Mouse (Mus musculus) fibroblast of lung, adult 2 months (primary cell): ENCODE results near the gene Rpusd2.
A peak's percentile ranks its signal among the peaks of the same experiment; 100 is the strongest.

Experiments
- DNase-seq: peaks from one replicate; pipeline ENCODE4 v3.0.0-alpha.2; 2011; ENCODE audit warnings: low read depth

Gene Rpusd2

GRCm38 (mm10) chr2:119032191-119032590 lies 2.4 kb upstream of the Rpusd2 start:
- no peak for DNase-seq

GRCm38 (mm10) chr2:119035397-119035745 lies 781 bp downstream of the Rpusd2 start:
- DNase-seq: no peak

GRCm38 (mm10) chr2:119040882-119041281 lies 6.3 kb downstream of the Rpusd2 start:
- DNase-seq: no peak

GRCm38 (mm10) chr2:119045163-119045562 lies 10.6 kb downstream of the Rpusd2 start:
- DNase-seq: no peak

GRCm38 (mm10) chr2:119046649-119047611 lies 12.3 kb downstream of the Rpusd2 start, which contains the start of gene Knl1:
Knl1 (plus strand) TSS chr2:119047119.
- peak; percentile 87 for DNase-seq

- DNase-seq: no peak
Observed at GRCm38 (mm10) chr2:119047849-119048248, 13.3 kb downstream of the Rpusd2 start.

GRCm38 (mm10) chr2:119050132-119050650 lies 15.6 kb downstream of the Rpusd2 start:
- no peak for DNase-seq

- no peak for DNase-seq
Observed at GRCm38 (mm10) chr2:119060139-119060538, 25.5 kb downstream of the Rpusd2 start.

- DNase-seq: no peak
Observed at GRCm38 (mm10) chr2:119072397-119072796, 37.8 kb downstream of the Rpusd2 start.

GRCm38 (mm10) chr2:119086156-119086555 lies 51.6 kb downstream of the Rpusd2 start:
- no peak for DNase-seq
